Mouse (Mus musculus) erythroblast, embryonic 14.5 days (primary cell): ENCODE measurements around the gene Jade2. TPM values are rescaled to one million over a fixed set of nuclear protein-coding genes. Genes with fewer than 3 reads are reported as not detected.

Experiments used
- H3K27me3 ChIP-seq: 2 replicates; pipeline ENCODE4 v1.6.1; 2012; ENCODE audit warnings: inconsistent platforms; ENCODE audit not compliant: control insufficient read depth
- H3K36me3 ChIP-seq: 2 replicates; pipeline ENCODE4 v1.6.1; 2012; ENCODE audit warnings: mild to moderate bottlenecking, inconsistent platforms; ENCODE audit not compliant: control insufficient read depth
- H3K4me1 ChIP-seq: 2 replicates; pipeline ENCODE4 v1.6.1; 2012; ENCODE audit warnings: inconsistent platforms; ENCODE audit not compliant: control insufficient read depth
- H3K4me3 ChIP-seq: replicated peaks from 2 replicates; pipeline ENCODE3; 2012; ENCODE audit warnings: moderate library complexity, mild to moderate bottlenecking, inconsistent platforms
- H3K9me3 ChIP-seq: 2 replicates; pipeline ENCODE4 v1.6.1; 2012; ENCODE audit warnings: low read length, inconsistent platforms, mixed read lengths; ENCODE audit not compliant: control insufficient read depth
- GATA1 ChIP-seq: IDR thresholded peaks from 2 replicates; pipeline ENCODE4 v1.6.1; 2012; ENCODE audit warnings: low read length, inconsistent platforms, mixed read lengths
- TAL1 ChIP-seq: IDR thresholded peaks from 3 replicates; pipeline ENCODE4 v1.6.1; 2012; ENCODE audit warnings: low read length, inconsistent platforms, mixed read lengths
- polyA plus RNA-seq: library from polyadenylated mRNA; stranded (reverse); fragments of >175 nt; gene quantifications from 2 replicates; pipeline ENCODE4 v1.2.3, GENCODE M21; 2012

Jade2 gene
- polyA plus RNA-seq, 1 experiment: 0.18 TPM

- H3K27me3 ChIP-seq: no peaks in the 10 kb centered on the region
- H3K9me3 ChIP-seq: no peaks in the 10 kb centered on the region
- peaks cover 38% of the 10 kb centered on the region for H3K36me3 ChIP-seq
- peaks cover 89% of the 10 kb centered on the region for H3K4me1 ChIP-seq
- peak; percentile 41; the same call in 1 of the 2 replicates for TF ChIP-seq GATA1
- TF ChIP-seq TAL1: peak; percentile 65
- peak overlapping the region; percentile 51 for H3K4me3 ChIP-seq
Observed at GRCm38 (mm10) chr11:51840657-51841056, 16.8 kb downstream of the Jade2 start.

- H3K4me1 ChIP-seq: peaks cover 92% of the 10 kb centered on the region
- peak overlapping the region; percentile 3 for H3K4me3 ChIP-seq
- TF ChIP-seq GATA1: no peak
- TF ChIP-seq TAL1: no peak
- H3K36me3 ChIP-seq: peaks cover 43% of the 10 kb centered on the region
- H3K27me3 ChIP-seq: no peaks in the 10 kb centered on the region
- H3K9me3 ChIP-seq: no peaks in the 10 kb centered on the region
Observed at GRCm38 (mm10) chr11:51839973-51840372, 17.5 kb downstream of the Jade2 start.

GRCm38 (mm10) chr11:51839106-51839505, 18.3 kb downstream of the Jade2 start:
- peaks cover 48% of the 10 kb centered on the region for H3K36me3 ChIP-seq
- H3K27me3 ChIP-seq: no peaks in the 10 kb centered on the region
- H3K4me1 ChIP-seq: peaks cover 90% of the 10 kb centered on the region
- TF ChIP-seq GATA1 (no peak), TAL1 (peak; percentile 69)
- H3K4me3 ChIP-seq: no peak overlapping the region
- no peaks in the 10 kb centered on the region for H3K9me3 ChIP-seq

- TF ChIP-seq TAL1 (no peak), GATA1 (no peak)
- Histone ChIP-seq H3K27me3 (no peaks in the 10 kb centered on the region), H3K9me3 (no peaks in the 10 kb centered on the region), H3K4me1 (peaks cover 95% of the 10 kb centered on the region), H3K36me3 (peaks cover 45% of the 10 kb centered on the region), H3K4me3 (no peak overlapping the region)
Observed at GRCm38 (mm10) chr11:51837164-51838153, 20.0 kb downstream of the Jade2 start.

- no peaks in the 10 kb centered on the region for H3K9me3 ChIP-seq
- H3K36me3 ChIP-seq: peaks cover 39% of the 10 kb centered on the region
- TF ChIP-seq TAL1 (no peak), GATA1 (no peak)
- H3K27me3 ChIP-seq: no peaks in the 10 kb centered on the region
- H3K4me1 ChIP-seq: peaks cover 95% of the 10 kb centered on the region
- H3K4me3 ChIP-seq: no peak overlapping the region
Observed at GRCm38 (mm10) chr11:51836506-51836905, 20.9 kb downstream of the Jade2 start.

- no peaks in the 10 kb centered on the region for H3K27me3 ChIP-seq
- no peak overlapping the region for H3K4me3 ChIP-seq
- H3K4me1 ChIP-seq: peaks cover 95% of the 10 kb centered on the region
- TF ChIP-seq GATA1: no peak
- no peak for TF ChIP-seq TAL1
- H3K36me3 ChIP-seq: peaks cover 48% of the 10 kb centered on the region
- H3K9me3 ChIP-seq: no peaks in the 10 kb centered on the region
Observed at GRCm38 (mm10) chr11:51835598-51835997, 21.9 kb downstream of the Jade2 start.

- Histone ChIP-seq H3K36me3 (peaks cover 50% of the 10 kb centered on the region), H3K4me3 (no peak overlapping the region), H3K27me3 (no peaks in the 10 kb centered on the region), H3K9me3 (no peaks in the 10 kb centered on the region), H3K4me1 (peaks cover 86% of the 10 kb centered on the region)
- TF ChIP-seq GATA1 (no peak), TAL1 (no peak)
Observed at GRCm38 (mm10) chr11:51834067-51834411, 23.4 kb downstream of the Jade2 start.

GRCm38 (mm10) chr11:51833393-51834066, 23.9 kb downstream of the Jade2 start:
- no peak for TF ChIP-seq TAL1
- no peak for TF ChIP-seq GATA1
- H3K4me1 ChIP-seq: peaks cover 81% of the 10 kb centered on the region
- H3K9me3 ChIP-seq: no peaks in the 10 kb centered on the region
- H3K27me3 ChIP-seq: no peaks in the 10 kb centered on the region
- peaks cover 52% of the 10 kb centered on the region for H3K36me3 ChIP-seq
- no peak overlapping the region for H3K4me3 ChIP-seq

GRCm38 (mm10) chr11:51832992-51833391, 24.5 kb downstream of the Jade2 start:
- Histone ChIP-seq H3K4me1 (peaks cover 79% of the 10 kb centered on the region), H3K27me3 (no peaks in the 10 kb centered on the region), H3K36me3 (peaks cover 52% of the 10 kb centered on the region), H3K4me3 (no peak overlapping the region), H3K9me3 (no peaks in the 10 kb centered on the region)
- TF ChIP-seq GATA1 (no peak), TAL1 (no peak)
